Mouse (Mus musculus) cerebellum, adult 2 months (tissue): ENCODE data around the gene Tespa1.
"Not testable (repeated sequence)": the region's sequence is repeated elsewhere in the genome, so short reads cannot be mapped to it uniquely, and the experiment has no call there.

Experiments used
- CTCF ChIP-seq: fragments of 200-500 bp; IDR thresholded peaks from 2 replicates; pipeline ENCODE4 v1.5.1; 2011; ENCODE audit warnings: low read depth, mild to moderate bottlenecking, control low read depth, low read length, moderate library complexity, borderline replicate concordance; ENCODE audit not compliant: insufficient read depth
- POLR2A ChIP-seq: fragments of 200-500 bp; IDR thresholded peaks from 2 replicates; pipeline ENCODE4 v1.6.1; 2011; ENCODE audit warnings: low read length, control low read depth, borderline replicate concordance; ENCODE audit not compliant: insufficient read depth

DNA sequence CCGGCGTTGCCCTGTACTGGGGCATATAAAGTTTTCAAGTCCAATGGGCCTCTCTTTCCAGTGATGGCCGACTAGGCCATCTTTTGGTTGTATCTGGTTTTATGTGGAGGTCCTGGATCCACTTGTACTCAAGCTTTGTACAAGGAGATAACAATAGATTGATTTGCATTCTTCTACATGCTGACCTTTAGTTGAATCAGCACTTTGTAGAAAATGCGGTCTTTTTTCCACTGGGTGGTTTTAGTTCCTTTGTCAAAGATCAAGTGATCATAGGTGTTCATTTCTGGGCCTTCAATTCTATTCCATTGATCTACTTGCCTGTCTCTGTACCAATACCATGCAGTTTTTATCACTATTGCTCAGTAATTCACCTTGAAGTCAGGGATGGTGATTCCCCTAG is 17.4 kb downstream of the Tespa1 start:
- TF ChIP-seq POLR2A, CTCF: not testable (repeated sequence)
